25 mouse cellular contexts compared by ENCODE assay signal in genomic region chr1:165666944-165667343, GRCm38 (mm10). TPM values are rescaled to one million over a fixed set of nuclear protein-coding genes. Genes with fewer than 3 reads are reported as not detected.
DNase-seq lines count a peak whose midpoint lies in the region; ATAC-seq and TF ChIP-seq lines count a peak whose summit lies in the region.
"Had no signal": no experiment of that assay in that cellular context is flagged by ENCODE, and none has a peak within 500 bp of the region (broad histone marks: within the 10 kb centered on the region; RNA-seq: fewer than 3 reads in every experiment).

No protein-coding gene starts in this region.

- H3K36me3 ChIP-seq in heart, embryonic 15.5 days = peaks cover 12% of the 10 kb centered on the region; the same call in 1 of the 2 replicates
- peaks cover 6% of the 10 kb centered on the region for H3K36me3 ChIP-seq in liver, postnatal 0 days (replicated peaks; ENCODE audit: insufficient read depth, low read length)
- 0 out of 2 replicates have a peak, but pooled peaks cover 2% of the 10 kb centered on the region for H3K36me3 ChIP-seq in liver, embryonic 12.5 days
- peaks cover 56% of the 10 kb centered on the region for H3K36me3 ChIP-seq in thymus, adult 2 months (ENCODE audit: control insufficient read depth, insufficient read depth, low read length)
- H3K36me3 ChIP-seq: embryonic facial prominence, embryonic 15.5 days; hindbrain, embryonic 12.5 days; limb, embryonic 12.5 days; liver, embryonic 15.5 days; stomach, embryonic 15.5 days had no signal

- peak overlapping the region; percentile 93 for H3K27ac ChIP-seq in gastrocnemius, adult 2 months
- H3K27ac ChIP-seq in heart, embryonic 15.5 days = peak overlapping the region; percentile 81
- no peak overlapping the region for H3K27ac ChIP-seq in liver, postnatal 0 days (ENCODE audit: low read depth)
- H3K27ac ChIP-seq in liver, embryonic 12.5 days = no peak overlapping the region
- no peak overlapping the region for H3K27ac ChIP-seq in thymus, adult 2 months (ENCODE audit: control insufficient read depth, insufficient read depth, low read length)
- H3K27ac ChIP-seq: embryonic facial prominence, embryonic 15.5 days; hindbrain, embryonic 12.5 days; limb, embryonic 12.5 days; liver, embryonic 15.5 days; stomach, embryonic 15.5 days had no signal

- intact Hi-C loops in gastrocnemius, adult 2 months (cut with DNase I) = loop anchor here (5.0 kb wide), 1 partner anchor 40 kb away; the partner anchor contains the start of gene Rcsd1

- TF ChIP-seq CTCF in gastrocnemius, adult 2 months (IDR thresholded peaks at IDR 0.05) = no peak
- no peak for TF ChIP-seq CTCF in liver, postnatal 0 days (IDR thresholded peaks at IDR 0.05; ENCODE audit: low read depth)
- no peak for TF ChIP-seq CTCF in thymus, adult 2 months (IDR thresholded peaks at IDR 0.05; ENCODE audit: borderline replicate concordance, control insufficient read depth, extremely low read depth, insufficient read depth, low read length, poor library complexity)

- no peaks in the 10 kb centered on the region for H3K27me3 ChIP-seq in heart, embryonic 15.5 days
- no peaks in the 10 kb centered on the region for H3K27me3 ChIP-seq in liver, postnatal 0 days (ENCODE audit: insufficient read depth, low read length)
- H3K27me3 ChIP-seq in liver, embryonic 12.5 days (replicated peaks) = no peaks in the 10 kb centered on the region
- H3K27me3 ChIP-seq in thymus, adult 2 months (ENCODE audit: control insufficient read depth, insufficient read depth, low read length) = no peaks in the 10 kb centered on the region
- H3K27me3 ChIP-seq: embryonic facial prominence, embryonic 15.5 days; hindbrain, embryonic 12.5 days; limb, embryonic 12.5 days; liver, embryonic 15.5 days; stomach, embryonic 15.5 days had no signal

- 82% methylated on average over 6 of the region's 6 CpGs for WGBS in heart, embryonic 15.5 days
- WGBS in liver, postnatal 0 days (ENCODE audit: insufficient replicate concordance) = 73% methylated on average over 6 of the region's 6 CpGs
- 66% methylated on average over 6 of the region's 6 CpGs for WGBS in liver, embryonic 12.5 days (ENCODE audit: insufficient replicate concordance)
- 89% methylated on average over 6 of the region's 6 CpGs for WGBS in thymus, adult 2 months

- H3K9me3 ChIP-seq in heart, embryonic 15.5 days (replicated peaks) = no peaks in the 10 kb centered on the region
- H3K9me3 ChIP-seq in liver, postnatal 0 days (ENCODE audit: low read length) = no peaks in the 10 kb centered on the region
- H3K9me3 ChIP-seq in liver, embryonic 12.5 days (replicated peaks) = no peaks in the 10 kb centered on the region
- H3K9me3 ChIP-seq: embryonic facial prominence, embryonic 15.5 days; G1E; hindbrain, embryonic 12.5 days; limb, embryonic 12.5 days; liver, embryonic 15.5 days; stomach, embryonic 15.5 days had no signal

- H3K4me3 ChIP-seq in gastrocnemius, adult 2 months = no peak overlapping the region
- H3K4me3 ChIP-seq in heart, embryonic 15.5 days = no peak overlapping the region
- H3K4me3 ChIP-seq in liver, postnatal 0 days (ENCODE audit: low read depth, low read length) = no peak overlapping the region
- H3K4me3 ChIP-seq in liver, embryonic 12.5 days = no peak overlapping the region
- no peak overlapping the region for H3K4me3 ChIP-seq in thymus, adult 2 months (ENCODE audit: control insufficient read depth, insufficient read depth, low read length)
- H3K4me3 ChIP-seq: embryonic facial prominence, embryonic 15.5 days; hindbrain, embryonic 12.5 days; limb, embryonic 12.5 days; liver, embryonic 15.5 days; stomach, embryonic 15.5 days had no signal

- TF ChIP-seq EP300 in liver, postnatal 0 days (IDR thresholded peaks at IDR 0.05; ENCODE audit: low read depth) = no peak

- H3K4me2 ChIP-seq in heart, embryonic 15.5 days = no peak overlapping the region
- no peak overlapping the region for H3K4me2 ChIP-seq in liver, postnatal 0 days (ENCODE audit: low read depth, low read length)
- H3K4me2 ChIP-seq in liver, embryonic 12.5 days = no peak overlapping the region
- H3K4me2 ChIP-seq: embryonic facial prominence, embryonic 15.5 days; hindbrain, embryonic 12.5 days; limb, embryonic 12.5 days; liver, embryonic 15.5 days; stomach, embryonic 15.5 days had no signal

- no peak for ATAC-seq in heart, embryonic 15.5 days (replicated peaks; ENCODE audit: insufficient number of reproducible peaks, insufficient read depth, low FRiP score, low read depth)
- ATAC-seq in liver, postnatal 0 days = 0 out of 2 replicates have a peak, but pooled peaks have one; percentile 17
- ATAC-seq in liver, embryonic 12.5 days = no peak
- ATAC-seq in megakaryocyte progenitor cell, adult 5-6 weeks (replicated peaks; ENCODE audit: poor library complexity) = peak; percentile 48
- ATAC-seq: activated CD4-positive, CD25-positive, alpha-beta regulatory T cell, adult 4 months; forebrain, embryonic 16.5 days had no signal

- DNase-seq in gastrocnemius, adult 2 months = no peak
- no peak for DNase-seq in gastrocnemius, adult 8-10 months (ENCODE audit: low spot score in 2 of 2)
- DNase-seq in heart, adult 11 months = no peak
- no peak for DNase-seq in liver, postnatal 0 days
- no peak for DNase-seq in thymus, adult 2 months
- DNase-seq: adrenal gland, postnatal 10 days; cerebellum, adult 11-12 months; cerebellum, postnatal 14 days; kidney, adult 18-20 months; kidney, postnatal 25 days; lung, postnatal 10 days; right cerebral cortex, postnatal 14 days; thymus, adult 18-20 months had no signal

- H3K4me1 ChIP-seq in heart, embryonic 15.5 days (replicated peaks) = peaks cover 84% of the 10 kb centered on the region
- H3K4me1 ChIP-seq in liver, postnatal 0 days (ENCODE audit: insufficient read depth) = 0 out of 2 replicates have a peak, but pooled peaks cover 5% of the 10 kb centered on the region
- H3K4me1 ChIP-seq in liver, embryonic 12.5 days = 0 out of 2 replicates have a peak, but pooled peaks cover 5% of the 10 kb centered on the region
- 0 out of 2 replicates have a peak, but pooled peaks cover 3% of the 10 kb centered on the region for H3K4me1 ChIP-seq in thymus, adult 2 months (replicated peaks; ENCODE audit: control insufficient read depth, insufficient read depth, low read length)
- H3K4me1 ChIP-seq: liver, embryonic 15.5 days; stomach, embryonic 15.5 days had no signal

- H3K9ac ChIP-seq in heart, embryonic 15.5 days = no peak overlapping the region
- no peak overlapping the region for H3K9ac ChIP-seq in liver, postnatal 0 days (replicated peaks)
- H3K9ac ChIP-seq in liver, embryonic 12.5 days = no peak overlapping the region
- H3K9ac ChIP-seq: embryonic facial prominence, embryonic 15.5 days; hindbrain, embryonic 12.5 days; limb, embryonic 12.5 days; liver, embryonic 15.5 days; stomach, embryonic 15.5 days had no signal

- no peak for TF ChIP-seq POLR2A in thymus, adult 2 months (IDR thresholded peaks at IDR 0.05; ENCODE audit: control insufficient read depth, extremely low read depth, insufficient read depth, low read length, poor library complexity)

RNA-seq across cellular contexts. Expression of gene Mpzl1, which starts 32.6 kb away (rescaled TPM):
- total RNA-seq in gastrocnemius, adult 2 months (2021) = 1 to 10 TPM; 7.0 to 8.7 TPM
- total RNA-seq in gastrocnemius, adult 8-10 months (2022) = 1 to 10 TPM; 5.1 to 6.1 (median 6.0) TPM
- polyA plus RNA-seq in heart, embryonic 15.5 days (2015; fragmentation: Nextera tagmentation; extraction: Ambion mirVana) = 89.9 and 105 TPM in 2 replicates
- polyA plus RNA-seq in liver, postnatal 0 days (2015; fragmentation: Nextera tagmentation; extraction: Ambion mirVana) = 26.6 and 33.4 TPM in 2 replicates
- polyA plus RNA-seq in liver, embryonic 12.5 days (2016; fragmentation: Nextera tagmentation; extraction: Ambion mirVana) = 49.3 and 50.3 TPM in 2 replicates
- 2.3 and 4.1 TPM in 2 replicates for total RNA-seq in megakaryocyte progenitor cell, adult 5-6 weeks (2015)
- 0.33 and 0.84 TPM in 2 replicates for total RNA-seq in megakaryocyte progenitor cell, adult 5-6 weeks (2017)
- polyA plus RNA-seq in thymus, adult 2 months (2012; rRNA removed) = 4.6 and 5.9 TPM in 2 replicates
- total RNA-seq: neutrophil, adult 5-6 weeks had no signal

RNA-seq across cellular contexts. Expression of gene Rcsd1, which starts 42.6 kb away (rescaled TPM):
- total RNA-seq in gastrocnemius, adult 2 months (2021) = 10 to 100 TPM; 93.3 to 95.0 TPM
- total RNA-seq in gastrocnemius, adult 8-10 months (2022) = 100 to 1,000 TPM in 3 of 4 experiments, 10 to 100 TPM in 1; 81.2 to 107 (median 103) TPM
- 90.4 and 98.4 TPM in 2 replicates for polyA plus RNA-seq in heart, embryonic 15.5 days (2015; fragmentation: Nextera tagmentation; extraction: Ambion mirVana)
- polyA plus RNA-seq in liver, postnatal 0 days (2015; fragmentation: Nextera tagmentation; extraction: Ambion mirVana) = 14.6 and 15.0 TPM in 2 replicates
- polyA plus RNA-seq in liver, embryonic 12.5 days (2016; fragmentation: Nextera tagmentation; extraction: Ambion mirVana) = 10.7 and 10.8 TPM in 2 replicates
- total RNA-seq in megakaryocyte progenitor cell, adult 5-6 weeks (2015) = 48.8 and 48.9 TPM in 2 replicates
- 110 and 111 TPM in 2 replicates for total RNA-seq in megakaryocyte progenitor cell, adult 5-6 weeks (2017)
- polyA plus RNA-seq in thymus, adult 2 months (2012; rRNA removed) = 220 and 249 TPM in 2 replicates

Comparison
In these comparisons a context has a peak if more than half of its experiments do, and no peak if none do; other contexts are left out.
1. ATAC-seq: peak in liver, postnatal 0 days (single experiment) and megakaryocyte progenitor cell, adult 5-6 weeks (single experiment); none in heart, embryonic 15.5 days (single experiment) and liver, embryonic 12.5 days (single experiment).
2. H3K27ac ChIP-seq: peak in gastrocnemius, adult 2 months (single experiment) and heart, embryonic 15.5 days (single experiment); none in liver, postnatal 0 days (single experiment), liver, embryonic 12.5 days (single experiment) and thymus, adult 2 months (single experiment).